Mouse (Mus musculus): Measurements from ENCODE around the gene Trim62. TPM values are rescaled to one million over a fixed set of nuclear protein-coding genes. Genes with fewer than 3 reads are reported as not detected.

Gene Trim62
- polyA plus RNA-seq, 1 experiment from 2014 or later: 1.3 TPM

GRCm38 (mm10) chr4:128902390-128902789 lies 19.0 kb downstream of the Trim62 start:
- no peak for ATAC-seq
- Histone ChIP-seq H3K4me1 (peaks cover 7% of the 10 kb centered on the region; the same call in 1 of the 2 replicates), H3K9ac (no peak overlapping the region)

DNA sequence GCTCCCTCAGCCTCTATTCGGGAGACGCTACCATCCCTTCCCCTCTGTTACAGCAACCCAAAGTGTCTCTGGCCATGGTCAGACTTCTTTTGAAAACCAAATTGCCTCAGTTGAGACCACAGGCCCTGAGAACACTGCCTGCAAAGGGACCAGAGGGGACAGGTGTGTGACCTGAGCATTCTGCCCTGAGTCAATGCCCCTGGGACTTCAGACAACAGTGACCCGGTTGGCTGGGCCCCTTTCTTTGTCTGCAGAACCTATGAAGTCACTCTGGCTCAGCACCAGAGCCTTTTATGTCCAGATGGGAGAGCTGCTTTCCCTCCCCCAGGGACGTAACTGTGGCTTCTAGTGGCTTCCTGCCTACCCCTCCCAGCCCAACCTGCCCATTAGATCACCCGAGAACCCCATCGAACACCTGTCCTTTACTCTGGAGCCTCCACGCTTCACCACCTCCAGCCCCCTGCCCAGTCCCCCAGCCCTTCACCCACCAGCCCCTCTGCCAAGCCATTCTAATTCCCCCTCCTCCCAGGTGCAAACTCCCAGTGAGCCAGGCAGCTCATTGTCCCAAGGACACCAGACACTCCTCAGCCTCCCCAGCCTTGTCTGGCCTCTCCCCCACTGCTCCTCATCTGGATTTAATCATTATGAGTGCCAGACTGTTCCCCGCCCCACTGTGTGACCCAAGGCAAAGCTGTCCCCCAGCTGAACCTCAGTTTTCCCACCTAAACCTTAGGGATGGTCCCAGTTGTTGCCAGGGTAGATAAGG lies 20.8 kb downstream of the Trim62 start:
- 67% methylated on average over 8 of the region's 8 CpGs for WGBS (ENCODE audit: insufficient replicate concordance)
- Histone ChIP-seq H3K27me3 (replicated peaks) (peaks cover 26% of the 10 kb centered on the region), H3K4me2 (no peak overlapping the region), H3K27ac (no peak overlapping the region), H3K4me3 (no peak overlapping the region), H3K4me1 (no peaks in the 10 kb centered on the region), H3K9me3 (replicated peaks) (no peaks in the 10 kb centered on the region), H3K36me3 (no peaks in the 10 kb centered on the region), H3K9ac (no peak overlapping the region)
- ATAC-seq: no peak

More at GRCm38 (mm10) chr4:128902390-128902789, 19.0 kb downstream of the Trim62 start:
- Histone ChIP-seq H3K9me3 (replicated peaks) (no peaks in the 10 kb centered on the region), H3K36me3 (no peaks in the 10 kb centered on the region), H3K27me3 (replicated peaks) (peaks cover 17% of the 10 kb centered on the region), H3K27ac (no peak overlapping the region), H3K4me2 (no peak overlapping the region), H3K4me3 (no peak overlapping the region)
- 61% methylated on average over 8 of the region's 8 CpGs for WGBS (ENCODE audit: insufficient replicate concordance)

DNA sequence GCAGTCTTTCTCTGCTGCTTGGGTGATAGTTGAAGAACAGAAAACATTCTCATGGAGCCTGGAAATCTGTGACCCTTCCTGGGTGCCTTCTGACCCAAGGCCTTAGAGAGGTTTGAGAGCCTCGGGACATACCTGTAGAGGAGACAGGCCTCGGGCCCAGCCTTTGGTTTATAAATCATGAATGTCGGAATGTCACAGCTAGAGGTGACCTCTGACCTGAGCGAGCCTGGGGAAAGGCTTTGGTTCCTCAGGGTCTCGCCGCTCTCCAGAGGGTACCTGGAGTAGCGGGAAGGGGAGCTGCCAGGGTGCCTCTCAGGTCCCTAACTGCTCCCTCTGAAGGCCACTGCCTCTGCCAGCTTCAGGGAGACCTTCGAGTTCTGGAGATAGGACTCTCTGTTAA lies 21.9 kb downstream of the Trim62 start:
- Histone ChIP-seq H3K4me1 (no peaks in the 10 kb centered on the region), H3K9ac (no peak overlapping the region), H3K27me3 (replicated peaks) (peaks cover 33% of the 10 kb centered on the region), H3K9me3 (replicated peaks) (no peaks in the 10 kb centered on the region), H3K4me2 (no peak overlapping the region), H3K27ac (no peak overlapping the region), H3K4me3 (no peak overlapping the region), H3K36me3 (no peaks in the 10 kb centered on the region)
- 39% methylated on average over 8 of the region's 8 CpGs for WGBS (ENCODE audit: insufficient replicate concordance)
- no peak for ATAC-seq

DNA sequence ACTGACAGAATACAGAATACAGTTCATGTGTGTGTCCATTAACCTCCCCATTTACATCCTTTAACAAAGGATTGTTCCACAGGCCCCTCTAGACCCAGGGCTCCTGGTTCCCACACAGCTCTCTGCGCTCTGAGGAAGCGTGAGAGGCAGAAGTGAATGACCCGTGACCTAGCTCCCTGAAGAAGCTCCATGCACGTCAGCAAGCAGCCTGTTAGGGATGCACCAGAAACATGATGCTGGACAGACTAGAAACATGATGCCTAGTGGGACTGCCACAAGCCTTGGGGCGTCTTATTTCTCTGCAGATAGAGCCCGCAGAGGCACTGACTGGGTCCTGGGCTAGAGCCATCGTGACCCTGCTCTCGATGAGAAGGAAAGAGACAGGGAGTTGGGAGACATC lies 23.4 kb downstream of the Trim62 start:
- H3K36me3 ChIP-seq: no peaks in the 10 kb centered on the region
- no peak overlapping the region for H3K9ac ChIP-seq
- H3K4me3 ChIP-seq: no peak overlapping the region
- no peak for ATAC-seq
- peaks cover 34% of the 10 kb centered on the region for H3K27me3 ChIP-seq (replicated peaks)
- no peaks in the 10 kb centered on the region for H3K4me1 ChIP-seq
- no peak overlapping the region for H3K27ac ChIP-seq
- WGBS (ENCODE audit: insufficient replicate concordance): 55% methylated on average over 8 of the region's 8 CpGs
- no peak overlapping the region for H3K4me2 ChIP-seq
- no peaks in the 10 kb centered on the region for H3K9me3 ChIP-seq (replicated peaks)

- Histone ChIP-seq H3K36me3 (no peaks in the 10 kb centered on the region), H3K27ac (no peak overlapping the region), H3K4me3 (no peak overlapping the region), H3K4me2 (no peak overlapping the region), H3K4me1 (no peaks in the 10 kb centered on the region), H3K9ac (no peak overlapping the region), H3K27me3 (replicated peaks) (peaks cover 34% of the 10 kb centered on the region), H3K9me3 (replicated peaks) (no peaks in the 10 kb centered on the region)
- ATAC-seq: no peak
- WGBS (ENCODE audit: insufficient replicate concordance): 52% methylated on average over 12 of the region's 12 CpGs
Observed at GRCm38 (mm10) chr4:128907238-128907968, 24.0 kb downstream of the Trim62 start.

GRCm38 (mm10) chr4:128908586-128909377 lies 25.4 kb downstream of the Trim62 start:
- Histone ChIP-seq H3K36me3 (no peaks in the 10 kb centered on the region), H3K4me1 (no peaks in the 10 kb centered on the region), H3K27ac (no peak overlapping the region), H3K9me3 (replicated peaks) (no peaks in the 10 kb centered on the region), H3K4me3 (no peak overlapping the region), H3K9ac (no peak overlapping the region), H3K4me2 (no peak overlapping the region), H3K27me3 (replicated peaks) (peaks cover 34% of the 10 kb centered on the region)
- 53% methylated on average over 24 of the region's 24 CpGs for WGBS (ENCODE audit: insufficient replicate concordance)
- ATAC-seq: no peak; the same call in 1 of the 2 replicates

DNA sequence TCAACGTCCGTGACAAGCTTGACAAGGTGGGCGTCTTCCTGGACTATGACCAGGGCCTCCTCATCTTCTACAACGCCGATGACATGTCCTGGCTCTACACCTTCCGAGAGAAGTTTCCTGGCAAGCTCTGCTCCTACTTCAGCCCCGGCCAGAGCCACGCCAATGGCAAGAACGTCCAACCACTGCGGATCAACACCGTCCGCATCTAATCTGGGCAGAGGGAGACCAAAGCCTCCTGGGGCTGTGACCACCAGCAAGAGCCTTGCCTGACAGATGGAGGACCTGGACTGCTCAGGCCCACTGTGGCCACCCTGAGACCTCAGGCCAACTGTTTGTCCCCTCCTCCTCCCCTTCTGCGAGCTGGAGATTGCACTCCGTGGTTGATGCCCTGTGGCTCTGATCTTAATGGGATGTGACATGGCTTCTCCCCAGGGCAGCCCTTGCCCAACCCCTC lies 26.0 kb downstream of the Trim62 start:
- Histone ChIP-seq H3K27ac (no peak overlapping the region), H3K4me1 (no peaks in the 10 kb centered on the region), H3K27me3 (replicated peaks) (peaks cover 34% of the 10 kb centered on the region), H3K9ac (no peak overlapping the region), H3K4me3 (no peak overlapping the region), H3K9me3 (replicated peaks) (no peaks in the 10 kb centered on the region), H3K4me2 (no peak overlapping the region), H3K36me3 (no peaks in the 10 kb centered on the region)
- ATAC-seq: peak; percentile 17; the same call in 1 of the 2 replicates
- WGBS (ENCODE audit: insufficient replicate concordance): 73% methylated on average over 14 of the region's 14 CpGs

DNA sequence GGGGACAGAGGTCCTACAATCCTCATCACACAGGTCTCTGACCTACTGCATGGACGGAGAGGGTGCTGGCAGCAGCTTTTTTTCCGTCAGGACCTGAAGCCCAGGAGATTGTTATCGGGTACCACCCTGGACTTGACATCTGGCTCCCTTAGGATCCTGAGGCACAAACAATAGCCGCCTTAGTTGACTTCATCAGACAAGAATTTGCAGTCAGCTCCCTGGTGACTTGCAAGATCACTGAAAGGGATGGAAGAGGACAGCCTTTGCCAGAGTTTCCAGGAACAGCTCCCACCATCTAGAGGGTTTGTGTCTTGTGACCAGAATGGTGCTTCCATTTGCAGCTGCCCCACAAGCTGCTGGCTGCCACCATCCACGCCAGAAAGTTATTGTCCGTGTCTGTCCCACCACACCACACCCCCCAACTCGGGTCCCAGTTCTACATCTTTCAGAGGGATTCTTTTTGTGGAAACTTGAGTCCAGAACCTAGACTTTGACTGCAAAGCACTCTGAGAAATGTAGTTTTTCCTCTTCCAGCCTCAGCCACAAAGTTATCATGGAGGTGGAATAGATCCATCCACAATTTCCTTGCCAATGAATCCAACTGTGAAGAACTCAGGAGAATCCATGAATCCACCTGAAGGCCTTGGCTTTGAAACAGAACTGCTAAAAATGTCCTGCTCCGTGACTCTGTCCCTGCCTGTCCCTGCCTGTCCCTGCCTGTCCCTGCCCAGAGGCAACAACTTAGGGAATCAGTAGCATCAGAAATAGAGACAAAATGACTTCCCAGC lies 27.1 kb downstream of the Trim62 start:
- H3K36me3 ChIP-seq: no peaks in the 10 kb centered on the region
- WGBS (ENCODE audit: insufficient replicate concordance): 42% methylated on average over 8 of the region's 8 CpGs
- H3K9ac ChIP-seq: no peak overlapping the region
- H3K4me2 ChIP-seq: no peak overlapping the region
- H3K9me3 ChIP-seq (replicated peaks): no peaks in the 10 kb centered on the region
- peaks cover 37% of the 10 kb centered on the region for H3K27me3 ChIP-seq (replicated peaks)
- ATAC-seq: no peak
- no peaks in the 10 kb centered on the region for H3K4me1 ChIP-seq
- H3K4me3 ChIP-seq: no peak overlapping the region
- H3K27ac ChIP-seq: no peak overlapping the region

DNA sequence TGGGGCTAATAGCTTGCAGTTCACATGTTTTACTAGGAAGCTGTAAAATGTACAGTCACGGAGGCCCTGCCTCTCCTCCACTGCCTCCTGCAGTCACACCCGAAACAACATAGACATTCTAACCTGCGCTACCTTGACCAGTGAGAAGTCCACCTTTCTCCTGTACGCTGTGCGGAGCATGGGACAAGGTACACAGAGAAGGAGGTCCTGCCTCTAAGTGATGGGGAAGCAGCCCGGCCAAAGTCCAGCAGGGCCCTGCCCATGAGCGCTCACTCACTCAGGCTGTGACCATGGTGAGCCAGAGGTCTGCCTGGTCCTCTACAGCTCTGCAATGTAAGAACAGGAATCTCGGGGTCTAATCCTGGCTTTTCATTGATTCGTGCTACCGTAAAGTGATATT lies 28.7 kb downstream of the Trim62 start:
- 77% methylated on average over 10 of the region's 10 CpGs for WGBS (ENCODE audit: insufficient replicate concordance)
- Histone ChIP-seq H3K9ac (no peak overlapping the region), H3K36me3 (no peaks in the 10 kb centered on the region), H3K4me3 (no peak overlapping the region), H3K27ac (no peak overlapping the region), H3K4me2 (no peak overlapping the region), H3K9me3 (replicated peaks) (no peaks in the 10 kb centered on the region), H3K4me1 (no peaks in the 10 kb centered on the region), H3K27me3 (replicated peaks) (peaks cover 35% of the 10 kb centered on the region)
- no peak for ATAC-seq

- H3K4me1 ChIP-seq: no peaks in the 10 kb centered on the region
- ATAC-seq: no peak
- WGBS (ENCODE audit: insufficient replicate concordance): 23% methylated on average over 4 of the region's 4 CpGs
- no peak overlapping the region for H3K4me2 ChIP-seq
- H3K9ac ChIP-seq: no peak overlapping the region
- H3K4me3 ChIP-seq: no peak overlapping the region
- no peaks in the 10 kb centered on the region for H3K9me3 ChIP-seq (replicated peaks)
- peaks cover 33% of the 10 kb centered on the region; the same call in 1 of the 2 replicates for H3K27me3 ChIP-seq (replicated peaks)
- no peaks in the 10 kb centered on the region for H3K36me3 ChIP-seq
- no peak overlapping the region for H3K27ac ChIP-seq
Observed at GRCm38 (mm10) chr4:128913794-128914193, 30.4 kb downstream of the Trim62 start.

DNA sequence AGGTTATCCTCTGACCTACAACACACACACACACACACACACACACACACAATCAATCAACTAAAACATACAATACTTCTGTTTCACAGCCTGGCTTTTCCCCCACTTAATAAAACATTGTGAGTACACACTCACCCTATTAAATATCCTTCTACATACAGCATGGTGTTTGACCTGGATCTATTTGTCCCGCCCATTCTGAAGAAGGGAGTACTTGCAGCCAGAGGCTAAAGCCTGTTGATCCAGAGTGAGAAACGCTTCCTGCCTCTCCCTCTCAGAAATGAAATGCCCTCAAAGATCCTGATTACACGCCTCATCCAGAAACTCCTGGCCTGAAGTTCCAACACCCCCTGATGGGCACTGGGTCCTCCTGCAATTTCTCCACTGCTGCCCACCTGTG lies 33.7 kb downstream of the Trim62 start:
- Histone ChIP-seq H3K27me3 (replicated peaks) (peaks cover 30% of the 10 kb centered on the region), H3K4me3 (no peak overlapping the region), H3K27ac (no peak overlapping the region), H3K9ac (no peak overlapping the region), H3K4me1 (no peaks in the 10 kb centered on the region), H3K9me3 (replicated peaks) (no peaks in the 10 kb centered on the region), H3K4me2 (no peak overlapping the region), H3K36me3 (no peaks in the 10 kb centered on the region)
- ATAC-seq: no peak
- WGBS (ENCODE audit: insufficient replicate concordance): 52% methylated on average over 3 of the region's 3 CpGs
